Mouse (Mus musculus) B cell, adult (primary cell): Measurements from ENCODE around the gene Dgke. TPM values are rescaled to one million over a fixed set of nuclear protein-coding genes. Genes with fewer than 3 reads are reported as not detected.

Source experiments
- total RNA-seq: library from RNA; stranded (reverse); gene quantifications from 4 replicates; pipeline ENCODE4 v1.2.4, GENCODE M21; 2023; ENCODE audit not compliant: inconsistent age

Dgke gene
- total RNA-seq, result 14.0 to 14.9 TPM (median 14.1 TPM) in 4 replicates

GRCm38 (mm10) chr11:89066750-89067149 lies at the start of gene Dgke:
Dgke (minus strand) TSS chr11:89066850.

GRCm38 (mm10) chr11:89073541-89073940 lies 6.9 kb upstream of the Dgke start, which contains the start of gene Gm525:
Gm525 (plus strand) TSS chr11:89073841.

DNA sequence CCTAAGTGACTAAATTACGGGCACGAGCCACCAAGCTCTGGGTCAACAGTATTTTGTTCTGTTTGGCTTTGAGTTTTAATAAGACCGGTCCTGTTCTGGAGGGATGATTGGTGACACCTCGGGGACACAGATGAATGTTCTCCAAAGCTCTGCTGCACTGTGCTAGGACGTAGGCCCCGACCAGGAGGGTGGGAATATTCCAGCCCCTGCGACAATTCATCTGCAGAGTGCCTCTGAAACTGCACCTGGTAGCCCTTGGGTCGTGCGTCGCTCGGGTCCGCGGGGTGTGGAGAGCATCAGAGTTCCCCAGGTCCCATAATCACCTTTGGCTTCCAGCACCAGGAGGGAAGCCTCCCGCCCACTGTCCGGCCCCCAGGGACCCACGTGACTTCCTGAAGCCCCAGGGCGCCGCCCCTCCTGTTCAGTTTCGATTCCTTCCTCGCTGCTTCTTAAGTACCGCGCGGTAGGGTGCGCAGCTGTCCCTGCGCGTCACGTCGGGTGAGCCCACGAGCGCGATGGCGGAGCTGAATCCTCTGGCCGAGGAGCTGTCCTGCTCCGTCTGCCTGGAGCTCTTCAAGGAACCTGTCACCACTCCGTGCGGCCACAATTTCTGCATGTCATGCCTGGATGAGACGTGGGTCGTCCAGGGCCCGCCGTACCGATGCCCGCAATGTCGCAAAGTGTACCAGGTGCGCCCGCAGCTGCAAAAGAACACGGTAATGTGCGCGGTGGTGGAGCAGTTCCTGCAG lies 67.5 kb downstream of the Dgke start, which contains the start of gene Trim25:
Trim25 (plus strand) TSS at position 403 of the 749 bp plus-strand sequence.

Other genes starting within 250 kb of the Dgke start
- 0.63 to 1.3 TPM (median 0.87 TPM) in 4 replicates for gene Akap1, start 202.3 kb downstream of the Dgke start, total RNA-seq
- gene Scpep1, start 111.4 kb downstream of the Dgke start, total RNA-seq, result 78.3 to 89.3 TPM (median 87.1 TPM) in 4 replicates
- not detected in 4 replicates for gene Elobl, start 99.9 kb downstream of the Dgke start, total RNA-seq
- 12.1 to 15.2 TPM (median 13.6 TPM) in 4 replicates for gene Coil, start 96.6 kb downstream of the Dgke start, total RNA-seq
- gene Trim25, start 67.5 kb downstream of the Dgke start, total RNA-seq, result 191 to 204 TPM (median 196 TPM) in 4 replicates
- not detected in 4 replicates for gene Gm525, start 7.0 kb upstream of the Dgke start, total RNA-seq
- not detected in 4 replicates for gene Nog, start 235.5 kb upstream of the Dgke start, total RNA-seq